Mouse (Mus musculus) ovary, postnatal 36 days (tissue): ENCODE measurements around the gene Nnmt.

ENCODE experiments used
- DNase-seq: peaks from one replicate; pipeline ENCODE4 v3.0.0; 2022; ENCODE audit warnings: low spot score, mixed read lengths

Nnmt gene

DNA sequence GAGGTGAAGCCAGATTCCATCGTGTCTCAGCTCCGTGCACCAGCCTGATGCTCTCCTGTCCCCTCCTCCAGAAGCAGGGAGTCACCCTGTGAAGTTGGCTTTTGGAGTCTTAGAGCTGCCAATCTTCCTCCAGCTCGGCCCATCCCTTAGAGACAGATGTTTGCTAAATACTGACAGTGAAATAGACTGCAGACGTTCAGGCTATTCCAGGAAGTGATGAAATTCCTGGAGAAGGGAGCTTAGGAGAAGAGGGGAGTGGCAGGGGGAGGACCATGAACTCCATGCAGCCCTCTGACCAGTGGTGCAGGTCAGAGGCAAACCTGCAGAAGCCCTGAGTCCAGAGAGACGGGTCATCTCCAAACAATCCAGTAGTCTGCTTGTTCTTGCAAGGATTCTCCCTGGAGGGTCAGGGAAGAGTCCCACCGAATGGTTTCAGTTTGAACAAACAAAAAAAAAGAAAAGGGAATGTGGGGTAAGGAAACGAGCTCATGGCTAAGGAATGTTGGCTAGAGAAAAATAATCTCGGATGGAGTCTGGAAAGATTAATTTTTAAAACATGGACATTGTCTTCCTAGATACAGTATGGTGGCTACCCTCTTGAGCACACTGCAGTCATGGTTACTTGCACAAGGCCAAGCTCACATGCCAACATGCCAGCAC, at the start of gene Nnmt:
Gene Nnmt (minus strand): TSS at position 215 of the 660 bp plus-strand sequence.
- no peak for DNase-seq

DNA sequence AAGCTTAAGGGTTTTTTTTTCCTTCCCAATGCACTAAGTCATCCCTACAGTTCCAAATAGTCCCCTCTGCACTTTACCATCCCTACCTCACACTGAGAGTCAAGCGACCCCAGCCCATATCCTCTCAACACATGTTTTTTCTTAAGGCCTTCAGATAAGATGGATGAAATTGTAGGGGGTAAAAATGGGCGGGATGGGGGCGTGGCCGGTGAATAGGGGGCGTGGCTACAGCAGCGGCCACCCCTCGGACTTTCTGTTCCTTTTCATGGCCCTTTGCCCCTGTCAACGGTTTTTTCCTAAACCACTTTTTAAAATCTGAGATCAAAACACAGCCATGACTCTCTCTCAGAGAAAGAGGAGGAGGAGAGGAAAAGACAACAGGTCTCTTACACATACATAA, 49.8 kb upstream of the Nnmt start:
- no peak for DNase-seq

DNA sequence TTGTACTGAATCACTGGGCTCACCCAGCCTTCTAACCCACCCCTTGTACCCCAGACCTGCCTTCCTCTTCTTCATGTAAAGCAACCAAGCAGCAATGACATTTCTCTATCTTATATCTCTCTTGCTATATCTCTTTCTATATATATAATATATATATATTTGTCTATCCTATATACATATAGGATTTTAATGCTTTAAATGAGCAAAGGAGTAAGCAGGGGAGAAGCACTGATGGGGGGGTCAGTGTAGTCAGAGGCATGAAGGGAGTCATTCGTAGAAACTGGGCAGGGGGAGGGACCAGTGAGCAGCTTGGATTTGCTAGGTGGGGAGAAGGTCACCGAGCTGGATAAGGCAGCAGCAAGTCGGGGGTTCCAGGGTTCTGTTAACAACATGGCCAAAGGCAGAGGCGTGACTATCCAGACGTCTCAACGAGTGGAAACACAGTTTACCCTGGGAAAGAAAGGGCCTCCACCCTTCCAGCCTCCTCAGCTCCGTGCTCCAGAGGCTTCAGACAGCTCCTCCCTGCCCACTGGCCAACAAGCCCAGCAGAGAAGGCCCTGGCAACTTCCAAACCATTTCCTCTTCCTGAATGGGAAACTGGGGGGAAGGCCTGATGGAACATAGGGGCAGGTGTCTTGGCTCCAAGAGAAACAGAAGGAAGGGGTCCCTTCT, 48.6 kb upstream of the Nnmt start:
- no peak for DNase-seq

GRCm38 (mm10) chr9:48652026-48652425, 47.1 kb upstream of the Nnmt start:
- no peak for DNase-seq

DNA sequence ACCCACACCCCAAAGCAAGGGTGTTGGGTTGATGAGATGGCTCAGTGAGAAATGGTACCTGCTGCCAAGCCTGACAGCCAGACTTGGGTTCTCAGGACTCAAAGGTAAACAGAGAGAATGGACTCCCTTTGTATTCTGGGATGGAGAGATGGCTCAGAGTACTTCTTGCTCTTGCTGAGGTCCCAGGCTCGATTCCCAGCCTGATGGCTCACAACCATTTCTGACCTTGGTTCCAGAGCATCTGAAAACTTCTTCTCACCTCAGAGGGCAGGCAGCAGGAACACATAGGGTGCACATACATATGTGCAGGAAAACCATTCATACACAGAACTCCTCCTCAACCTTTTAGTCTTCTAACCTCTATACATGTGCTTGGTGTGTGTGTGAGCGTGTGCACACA, 45.9 kb upstream of the Nnmt start:
- no peak for DNase-seq

- peak; percentile 3 for DNase-seq
Measured at GRCm38 (mm10) chr9:48649851-48650685, 45.1 kb upstream of the Nnmt start.

- peak; percentile 53 for DNase-seq
Measured at GRCm38 (mm10) chr9:48649098-48649766, 44.3 kb upstream of the Nnmt start.

DNA sequence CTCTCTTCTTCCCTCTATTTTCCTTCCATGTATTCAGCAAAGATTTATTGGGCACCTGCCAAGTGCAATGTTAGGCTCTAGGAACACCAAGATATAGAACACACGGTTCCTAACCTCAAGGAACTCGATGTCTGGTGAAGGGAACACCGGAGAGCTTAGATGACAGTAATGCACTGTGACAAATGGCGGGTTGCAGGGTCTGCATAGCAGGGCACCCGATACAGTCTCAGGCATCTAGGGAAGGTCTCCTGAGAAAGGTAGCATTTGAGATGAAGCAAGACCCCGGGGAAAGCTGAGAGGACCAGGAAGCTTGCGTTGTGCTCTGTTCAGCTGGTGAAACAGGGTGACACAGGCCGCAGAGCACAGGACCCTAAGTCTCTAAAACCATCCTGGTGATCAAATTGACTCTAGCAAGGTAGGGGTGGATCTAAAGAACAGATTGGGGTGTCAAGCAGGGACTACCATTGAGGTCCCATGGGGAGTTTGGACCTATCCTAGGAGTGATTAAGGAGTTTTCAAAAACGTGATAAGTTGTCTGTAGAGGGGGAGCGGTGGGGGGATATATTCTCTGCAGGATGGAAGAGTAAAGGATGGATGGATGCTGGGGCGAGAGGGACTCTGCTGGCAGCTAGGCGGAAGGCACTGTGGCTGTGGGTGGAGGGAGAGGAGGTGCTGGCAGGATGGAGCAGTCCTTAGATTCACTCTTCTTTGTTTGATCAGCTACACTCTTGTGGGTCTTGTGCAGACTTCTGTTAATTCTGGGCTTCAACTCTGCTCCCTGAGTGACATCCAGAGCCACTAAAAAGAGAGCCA, 43.5 kb upstream of the Nnmt start:
- peak; percentile 2 for DNase-seq

- peak; percentile 10 for DNase-seq
Measured at GRCm38 (mm10) chr9:48647648-48648284, 42.8 kb upstream of the Nnmt start.

DNA sequence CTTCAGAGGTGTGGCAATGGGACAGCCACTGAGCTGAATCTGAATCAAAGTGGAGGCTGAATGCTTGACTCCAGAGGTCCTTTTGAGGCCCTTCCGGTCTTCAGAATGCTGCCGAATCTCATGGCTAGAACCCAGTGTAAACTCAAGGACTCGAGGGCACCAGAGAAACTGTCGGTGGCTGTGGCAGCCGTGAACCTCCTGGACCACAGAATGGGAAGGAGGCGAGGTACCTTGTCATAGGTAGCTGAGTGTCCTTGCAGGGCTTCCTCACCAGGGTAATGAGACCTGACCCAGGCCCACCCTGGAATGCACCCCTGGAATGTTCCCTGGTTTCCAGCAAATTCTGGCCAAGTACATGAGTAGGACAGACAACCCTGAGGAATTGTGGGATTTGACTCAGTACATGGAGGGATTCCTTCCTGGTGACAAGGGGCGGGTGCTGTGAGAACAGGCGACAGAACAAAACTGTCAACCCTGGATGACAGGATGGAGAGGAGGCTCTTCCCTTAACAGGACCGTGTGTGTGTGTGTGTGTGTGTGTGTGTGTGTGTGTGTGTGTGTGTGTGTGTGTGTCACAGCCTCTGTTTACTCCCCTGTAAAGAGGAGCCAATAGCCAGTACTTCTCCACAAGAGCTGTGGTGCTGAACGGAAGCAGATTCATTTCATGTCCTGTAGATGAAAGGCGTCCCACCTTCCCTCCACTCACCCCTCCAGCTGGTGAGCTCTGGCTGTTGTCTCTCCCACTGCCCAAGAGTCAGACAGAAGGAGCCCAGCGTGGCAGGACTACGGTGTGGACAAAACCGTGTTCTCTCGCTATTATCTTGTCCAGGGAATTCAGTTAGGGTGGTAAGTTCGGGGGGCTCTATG, 42.1 kb upstream of the Nnmt start:
- peak; percentile 2 for DNase-seq

DNA sequence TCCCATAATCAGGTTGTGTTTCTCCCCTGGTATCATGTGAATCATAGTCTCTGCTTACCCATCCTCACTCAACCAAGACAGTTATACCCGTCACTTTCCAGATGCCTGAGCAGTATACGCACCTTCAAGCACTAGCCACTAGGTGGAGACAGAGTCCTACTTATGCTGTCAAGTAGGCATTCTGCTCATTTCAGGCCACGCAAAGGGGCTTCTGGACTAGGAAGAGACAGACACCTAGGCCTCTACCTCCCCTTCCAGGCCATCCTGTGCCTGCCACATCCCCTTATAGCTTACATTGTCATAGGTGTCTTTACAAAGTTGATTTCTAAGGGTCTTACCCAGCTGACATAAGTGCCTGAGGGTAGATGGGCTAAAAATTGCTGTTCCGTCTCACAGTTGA, 41.3 kb upstream of the Nnmt start:
- peak; percentile 45 for DNase-seq

- DNase-seq, result peak; percentile 2
Measured at GRCm38 (mm10) chr9:48645648-48646126, 40.7 kb upstream of the Nnmt start.

DNA sequence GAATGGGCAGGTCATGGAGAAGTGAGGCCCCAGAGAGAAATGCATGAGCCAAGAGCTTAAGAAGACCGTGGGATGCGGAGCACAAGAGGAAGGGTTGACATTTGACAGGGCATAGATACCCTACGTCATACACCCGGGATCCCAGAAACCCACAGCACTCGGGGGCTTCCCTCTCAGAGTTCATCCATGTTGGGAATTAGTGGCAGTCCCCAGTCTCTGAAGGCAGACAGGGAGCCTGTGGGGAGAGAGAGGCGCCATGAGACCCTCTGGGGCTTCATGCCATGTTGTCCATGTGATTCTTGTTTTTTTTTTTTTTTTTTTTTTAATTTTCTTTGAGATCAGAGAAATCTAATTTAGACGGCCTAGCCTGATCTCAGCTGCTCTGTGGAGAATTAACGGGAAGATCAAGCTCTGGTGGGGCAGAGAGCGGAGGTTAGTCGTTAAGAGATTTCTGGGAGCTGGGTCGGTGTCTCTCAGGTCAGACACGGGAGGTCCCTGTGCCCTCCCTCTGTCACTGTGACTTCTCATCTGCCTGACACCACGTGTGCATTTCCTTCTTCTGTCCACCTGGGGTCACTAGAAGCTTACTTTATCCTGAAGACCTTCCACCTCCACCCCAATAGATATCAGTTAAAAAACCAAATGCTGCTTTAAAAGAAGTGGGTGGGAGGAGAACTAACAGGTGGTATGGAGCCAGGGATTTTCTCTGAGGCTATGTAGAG, 40.1 kb upstream of the Nnmt start:
- peak; percentile 14 for DNase-seq

GRCm38 (mm10) chr9:48644376-48644775, 39.4 kb upstream of the Nnmt start:
- DNase-seq, result peak; percentile 1

DNA sequence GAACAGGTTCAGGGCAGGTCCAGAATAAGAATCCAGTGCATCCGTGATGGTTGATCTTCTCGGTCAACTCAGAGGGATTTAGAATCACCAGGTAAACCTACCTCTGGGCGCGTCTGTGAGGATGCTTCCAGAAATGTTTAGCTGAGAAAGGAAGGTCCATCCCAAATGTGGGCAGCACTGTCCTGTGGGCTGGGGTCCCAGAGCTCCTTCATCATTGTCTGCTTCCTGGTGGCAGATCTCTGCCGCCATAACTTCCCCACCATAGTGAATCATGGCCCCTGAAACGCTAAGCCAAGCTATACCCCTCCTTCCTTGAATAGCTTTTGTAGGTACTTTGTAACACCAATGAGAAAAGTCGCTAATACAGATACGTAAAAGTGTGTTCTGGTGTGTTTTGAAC, 36.7 kb upstream of the Nnmt start:
- DNase-seq, result peak; percentile 1

DNA sequence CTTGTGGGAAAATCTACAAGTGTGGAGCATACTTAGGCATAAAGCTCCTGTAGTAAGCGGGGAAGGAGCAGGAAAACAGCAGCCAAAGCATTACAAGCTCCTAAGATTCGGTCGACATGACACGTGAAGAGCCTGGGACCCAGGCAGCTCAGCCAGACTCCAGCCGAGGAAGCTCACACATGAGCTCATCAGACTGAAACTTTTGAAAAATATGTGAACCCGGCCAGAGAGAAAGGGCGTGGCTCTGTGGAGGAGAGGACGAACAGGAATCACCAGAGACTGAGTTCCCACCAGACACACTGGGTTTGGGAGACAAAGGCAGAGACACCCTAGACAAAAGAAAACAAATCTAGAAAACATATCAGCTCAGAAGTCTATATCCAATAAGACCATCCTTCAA, 35.9 kb upstream of the Nnmt start:
- peak; percentile 1 for DNase-seq

DNA sequence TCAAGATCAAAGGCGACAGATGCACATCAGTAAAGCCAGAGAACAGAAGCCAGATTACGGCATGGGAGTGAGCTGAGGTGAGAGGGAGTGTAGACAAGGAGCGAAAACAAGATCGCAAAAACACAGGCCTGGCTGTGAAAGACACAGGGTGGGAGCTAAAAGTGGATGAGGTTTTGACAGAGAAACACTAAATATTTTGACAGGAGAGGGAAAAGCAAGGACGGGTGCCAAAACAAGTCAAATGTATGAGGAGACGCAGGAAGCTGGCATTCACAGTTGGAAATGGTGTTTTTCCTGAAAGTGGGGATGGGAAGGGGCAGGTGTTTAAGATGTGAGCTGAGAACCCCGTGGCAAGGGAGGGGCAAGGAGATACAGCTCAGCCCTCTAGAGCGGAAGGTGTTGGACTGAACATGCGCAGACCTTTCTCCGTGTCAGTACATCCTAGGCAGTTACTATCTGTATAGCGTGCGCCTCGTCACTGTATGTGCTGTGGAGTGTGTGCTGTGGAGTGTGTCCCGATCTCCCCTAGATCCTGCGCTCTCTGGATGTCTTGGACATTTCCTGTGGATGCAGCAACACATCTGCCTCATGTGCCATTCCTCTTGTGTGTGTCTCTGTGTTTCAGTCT, 33.3 kb upstream of the Nnmt start:
- no peak for DNase-seq

DNA sequence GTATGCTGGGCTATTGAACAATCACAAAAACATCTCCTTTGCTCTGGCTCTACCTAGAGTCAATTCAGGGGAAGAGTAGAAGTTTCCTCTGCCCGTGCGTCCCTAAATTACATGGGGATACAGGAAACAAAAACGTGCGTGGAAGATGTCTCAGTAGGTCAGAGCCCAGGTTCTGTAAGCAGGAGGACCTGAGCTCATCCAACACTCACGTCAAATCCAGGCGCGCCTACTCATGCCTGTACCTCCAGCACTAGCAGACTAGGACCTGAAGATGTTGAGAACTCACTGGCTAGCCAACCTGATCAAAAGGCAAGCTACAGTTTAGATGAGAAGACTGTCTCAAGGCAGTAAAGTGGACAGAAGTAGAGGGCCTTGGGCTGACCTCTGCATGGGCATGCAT, 32.2 kb upstream of the Nnmt start:
- DNase-seq, result no peak
